Mouse (Mus musculus) heart, adult 11 months (tissue): ENCODE results near the gene Atg3.
A peak's percentile ranks its signal among the peaks of the same experiment; 100 is the strongest.

ENCODE experiments used
- DNase-seq: peaks from one replicate; pipeline ENCODE4 v3.0.0; 2022

The Atg3 gene

DNA sequence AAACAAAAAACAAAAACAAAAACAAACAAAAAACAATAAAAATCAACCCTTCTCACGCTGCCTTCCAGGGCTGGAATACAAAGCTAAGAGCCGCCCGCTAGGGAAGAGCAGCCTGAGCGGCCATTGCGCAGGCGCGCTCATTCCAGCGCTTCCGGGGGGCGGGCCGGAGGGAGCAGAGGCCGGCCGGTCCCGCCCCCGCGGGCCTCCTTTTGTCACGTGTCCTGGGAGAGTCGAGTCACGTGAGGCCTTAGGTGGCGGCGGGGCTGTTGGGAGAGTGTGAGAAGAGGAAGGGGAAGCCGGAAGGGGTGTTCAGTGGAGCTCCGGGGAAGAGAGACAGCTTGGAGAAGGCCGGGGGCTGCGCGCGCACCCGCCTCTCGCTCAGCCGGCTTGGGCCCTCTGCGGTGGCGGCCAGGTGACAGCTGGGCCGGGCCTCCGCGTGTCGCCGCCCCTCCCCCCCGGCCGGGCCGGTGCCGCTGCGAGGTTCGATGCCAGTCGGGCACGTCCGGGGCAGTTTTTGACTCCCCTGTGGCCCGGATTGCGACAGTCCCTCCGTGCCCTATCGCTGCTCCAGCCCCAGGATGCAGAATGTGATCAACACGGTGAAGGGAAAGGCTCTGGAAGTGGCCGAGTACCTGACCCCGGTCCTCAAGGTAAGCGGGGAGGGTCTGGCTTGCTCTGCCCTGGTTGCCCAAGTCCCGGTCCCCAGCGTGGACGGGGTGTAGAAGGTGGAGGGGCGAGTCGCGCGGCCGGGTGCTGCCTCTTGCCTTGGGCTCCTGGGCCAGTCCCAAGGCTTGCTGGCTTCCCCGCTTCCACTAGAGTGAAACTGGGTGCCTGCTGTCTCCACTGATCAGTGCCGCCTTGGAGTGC, at the start of gene Atg3, which contains the start of gene Slc35a5:
Atg3 (plus strand) TSS at position 264 of the 867 bp plus-strand sequence.
Slc35a5 (minus strand) TSS at position 185 of the 867 bp plus-strand sequence.
- peak; percentile 100 for DNase-seq

DNA sequence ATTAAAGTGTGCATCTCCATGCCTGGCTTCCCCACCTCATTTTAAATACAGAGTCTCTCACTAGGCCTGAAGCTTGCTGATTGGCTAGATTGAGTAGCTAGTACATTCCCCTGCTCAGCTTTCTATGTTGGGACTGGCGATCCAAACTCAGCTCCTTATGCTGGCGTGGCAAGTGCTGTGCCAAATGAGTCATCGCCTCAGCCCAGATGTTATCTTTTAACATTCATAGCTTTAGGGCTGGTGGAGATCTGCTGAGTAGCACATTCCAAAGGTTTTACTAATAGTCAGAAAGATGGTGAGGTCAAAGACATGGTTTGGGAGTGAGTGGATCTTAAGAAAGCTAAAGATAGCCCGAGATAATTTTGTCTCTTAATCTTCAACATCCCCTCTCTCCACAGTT, 48.1 kb upstream of the Atg3 start:
- peak; percentile 97 for DNase-seq

GRCm38 (mm10) chr16:45117200-45117599, 41.4 kb upstream of the Atg3 start:
- peak; percentile 75 for DNase-seq

GRCm38 (mm10) chr16:45118760-45119159, 39.8 kb upstream of the Atg3 start:
- peak; percentile 36 for DNase-seq

GRCm38 (mm10) chr16:45120844-45121425, 37.6 kb upstream of the Atg3 start:
- peak; percentile 98 for DNase-seq

- DNase-seq = peak; percentile 88
These were observed 36.0 kb upstream of the Atg3 start for GRCm38 (mm10) chr16:45122571-45122970.

DNA sequence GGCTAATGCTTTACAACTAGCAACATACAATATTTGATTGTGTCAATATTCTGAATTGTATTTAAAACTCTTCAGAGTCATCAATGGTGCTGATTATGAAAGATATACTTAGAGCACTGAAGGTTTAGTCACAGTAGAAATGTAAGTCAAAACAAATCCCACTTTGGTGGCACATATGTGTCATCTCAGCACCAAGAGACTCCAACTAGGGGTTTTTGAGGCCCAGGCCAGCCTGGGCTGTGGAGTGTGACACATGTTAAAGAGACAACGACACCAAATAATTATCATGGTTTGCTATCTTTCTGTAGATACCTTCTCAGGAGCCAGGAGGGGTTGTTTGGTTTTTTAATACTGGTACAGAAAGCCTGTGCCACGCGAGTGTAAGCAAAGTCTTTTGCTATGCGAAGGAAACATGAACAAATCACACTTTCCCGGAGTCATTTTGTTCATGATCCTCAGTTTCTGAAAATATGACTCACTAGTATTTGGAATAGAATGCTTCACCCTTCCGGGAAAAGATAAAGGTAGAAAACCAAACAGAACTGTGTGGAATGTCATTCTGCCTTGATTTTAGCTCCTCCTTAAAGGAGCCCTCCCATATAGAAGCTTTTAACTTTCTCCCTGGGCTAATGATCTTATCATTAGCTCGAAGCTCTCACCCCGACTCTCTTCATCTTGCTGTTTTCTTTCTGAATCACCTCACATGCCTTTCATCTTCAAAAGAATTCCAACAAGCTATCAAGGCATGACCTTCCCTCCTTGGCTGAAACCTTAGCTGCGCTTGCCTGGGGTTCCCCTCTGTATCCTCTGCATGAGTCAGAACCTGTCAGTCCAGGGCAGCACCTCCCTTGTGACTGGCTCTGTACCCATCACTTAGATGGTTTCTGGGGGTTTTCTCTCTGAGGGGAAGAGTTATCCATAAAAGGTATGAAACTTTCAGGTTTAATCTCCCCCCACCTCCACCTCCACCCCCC, 34.1 kb upstream of the Atg3 start:
- peak; percentile 90 for DNase-seq

GRCm38 (mm10) chr16:45127936-45128710, 30.5 kb upstream of the Atg3 start:
- peak; percentile 61 for DNase-seq

DNA sequence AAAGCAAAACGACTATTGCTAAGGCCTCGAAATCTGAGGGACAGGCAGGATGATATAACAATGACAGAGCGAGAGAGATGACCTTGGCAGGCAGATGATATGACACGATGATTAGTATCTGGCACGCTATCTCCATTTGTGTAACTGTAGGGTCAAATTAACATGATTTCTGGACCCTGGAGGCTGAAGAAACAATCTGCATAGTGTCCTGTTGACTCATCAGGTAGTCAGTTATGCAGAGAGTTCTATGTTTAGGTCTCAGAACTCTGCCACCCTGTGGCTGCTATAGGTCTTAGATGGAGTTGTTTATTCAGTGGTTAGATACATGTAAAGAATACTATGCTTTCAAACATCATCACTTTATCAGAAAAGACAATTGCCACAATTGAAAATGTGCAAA, 16.9 kb upstream of the Atg3 start:
- peak; percentile 78 for DNase-seq

- peak; percentile 79 for DNase-seq
These were observed 16.0 kb upstream of the Atg3 start for GRCm38 (mm10) chr16:45142565-45142964.

DNA sequence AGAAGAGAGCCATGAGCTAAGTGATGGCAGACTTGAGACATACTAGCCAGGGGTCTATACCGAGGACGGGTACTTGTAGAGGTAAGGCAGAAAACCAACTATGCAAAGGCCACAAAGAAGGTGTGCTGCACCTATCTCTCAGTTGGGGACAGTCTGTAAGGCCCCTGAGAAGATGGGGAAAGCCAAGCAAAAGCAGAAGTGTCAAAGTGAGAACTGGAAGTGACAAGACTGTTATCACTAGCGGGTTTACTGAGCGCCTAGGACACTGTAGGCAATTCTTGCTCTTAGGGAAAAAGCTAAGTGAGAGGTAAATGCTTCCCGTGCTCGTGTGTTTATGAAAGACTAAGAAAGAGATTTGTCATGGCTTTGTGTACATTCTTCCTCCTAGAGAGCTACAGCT, 13.5 kb upstream of the Atg3 start:
- peak; percentile 59 for DNase-seq

DNA sequence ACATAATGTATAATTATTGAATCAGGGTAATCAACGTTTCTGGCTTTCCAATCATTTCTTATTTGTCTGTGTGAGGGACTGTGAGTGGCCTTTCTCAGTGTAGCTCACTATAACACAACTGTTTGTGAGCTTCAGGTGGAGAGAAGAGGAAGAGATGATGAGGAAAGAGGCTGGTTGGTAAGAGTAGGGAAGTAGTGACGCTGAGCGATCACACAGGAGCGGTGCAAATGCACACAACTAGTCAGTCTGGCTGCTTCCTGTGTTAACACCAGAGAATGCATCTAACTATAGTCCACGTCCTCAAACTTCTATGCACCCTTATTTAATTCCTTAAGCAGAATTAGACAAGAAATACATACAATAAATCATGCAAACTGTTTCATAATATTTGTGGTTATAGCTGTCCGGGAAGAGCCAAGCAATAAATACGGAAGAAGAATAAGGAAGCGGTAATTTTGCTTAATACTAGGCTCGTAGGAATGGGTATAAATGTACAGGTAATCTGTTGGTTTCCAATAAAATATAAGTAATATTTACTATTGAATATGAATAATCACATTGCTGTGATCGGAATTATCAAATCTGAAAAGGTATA, 10.0 kb upstream of the Atg3 start:
- peak; percentile 71 for DNase-seq

- DNase-seq = no peak
These were observed 3.8 kb upstream of the Atg3 start for GRCm38 (mm10) chr16:45154741-45155250.

GRCm38 (mm10) chr16:45158136-45158521, 456 bp upstream of the Atg3 start:
- peak; percentile 98 for DNase-seq

DNA sequence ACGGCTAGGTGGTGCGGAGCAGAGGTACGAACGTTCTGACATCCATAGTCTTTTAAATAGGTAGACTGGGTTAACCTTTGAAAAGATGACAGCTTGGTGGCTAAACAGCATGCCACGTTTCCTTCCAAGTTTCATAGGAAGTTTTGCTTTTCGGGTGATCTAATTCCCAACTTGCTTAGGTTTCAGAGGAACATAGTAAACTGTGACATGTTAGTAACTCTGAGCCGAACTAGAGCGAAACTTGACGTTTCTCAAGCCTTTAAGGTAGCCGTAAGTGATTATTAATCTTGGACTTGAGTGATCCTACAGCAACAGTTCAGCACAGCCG, 768 bp downstream of the Atg3 start:
- no peak for DNase-seq

GRCm38 (mm10) chr16:45178552-45178951, 20.0 kb downstream of the Atg3 start:
- DNase-seq = no peak

- DNase-seq = no peak
These were observed 23.2 kb downstream of the Atg3 start for GRCm38 (mm10) chr16:45181824-45182223.

DNA sequence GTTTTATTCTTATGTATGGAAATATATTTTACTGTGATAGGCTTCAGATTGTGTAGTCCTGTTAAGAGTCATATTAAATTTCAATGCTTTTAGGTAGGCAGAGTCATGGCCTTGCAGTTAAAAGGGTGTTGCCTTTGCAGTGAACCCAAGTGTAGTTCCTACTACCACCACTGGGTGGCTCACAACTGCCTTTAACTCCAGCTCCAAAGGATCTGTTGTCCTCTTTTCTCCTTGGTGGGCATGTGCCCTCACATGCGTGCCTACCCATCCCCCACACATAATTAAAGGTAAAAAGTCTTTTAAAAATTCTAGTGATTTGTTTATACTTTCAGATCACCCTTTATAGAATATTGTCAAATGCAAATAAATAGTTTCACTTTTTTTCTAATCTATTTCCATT, 34.0 kb downstream of the Atg3 start:
- peak; percentile 89 for DNase-seq

DNA sequence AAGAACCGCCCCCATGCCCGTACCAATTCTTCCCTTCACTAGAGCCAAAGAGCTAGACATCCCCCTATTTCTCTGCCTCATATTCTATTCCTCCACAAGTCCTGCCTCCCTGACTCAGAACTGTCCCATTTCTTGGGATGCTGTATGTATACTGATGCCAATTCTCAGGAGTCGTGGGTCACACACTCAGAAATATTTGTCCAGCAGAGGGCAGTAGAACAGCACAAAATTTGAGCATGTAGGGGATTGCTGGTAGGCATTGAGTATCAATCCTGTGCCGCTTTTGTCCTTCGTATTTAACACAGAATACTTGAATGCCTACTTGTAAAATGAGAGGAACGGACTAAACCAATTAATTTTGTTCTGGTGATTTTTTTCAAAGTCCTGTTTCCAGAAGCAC, 38.2 kb downstream of the Atg3 start:
- DNase-seq = peak; percentile 89

DNA sequence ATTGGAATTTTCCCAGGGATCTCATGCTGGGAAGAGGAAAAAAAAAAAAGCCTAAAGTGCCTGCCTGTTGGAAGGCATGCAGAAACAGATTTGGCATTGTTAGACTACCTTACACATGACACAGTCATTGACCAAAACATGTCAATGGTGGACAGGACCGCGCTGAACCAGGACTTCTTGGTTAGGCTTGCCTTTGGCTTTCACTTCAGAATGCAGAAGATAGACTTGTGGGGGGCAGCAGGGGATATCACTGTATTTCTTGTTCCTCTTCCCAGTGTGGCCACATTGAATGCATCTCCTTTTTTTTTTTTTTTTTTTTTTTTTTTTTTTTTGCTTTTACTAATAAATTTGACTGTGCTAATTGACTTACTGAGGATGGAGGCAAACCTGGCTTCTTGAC, 42.8 kb downstream of the Atg3 start:
- DNase-seq = no peak

GRCm38 (mm10) chr16:45204438-45204837, 45.9 kb downstream of the Atg3 start:
- DNase-seq = no peak
